Mouse (Mus musculus) forebrain, embryonic 10.5 days (tissue): ENCODE data around the gene Gabrp. TPM values are rescaled to one million over a fixed set of nuclear protein-coding genes. Genes with fewer than 3 reads are reported as not detected.

ENCODE experiments used
- DNase-seq: peaks from one replicate; pipeline ENCODE4 v3.0.0-alpha.2; 2017; ENCODE audit warnings: low spot score; ENCODE audit errors: extremely low spot score
- H3K27ac ChIP-seq: fragments of 300-500 bp; sonication (generic); 2 replicates; pipeline ENCODE4 v1.5.1; 2016; ENCODE audit warnings: mild to moderate bottlenecking
- H3K27me3 ChIP-seq: fragments of 300-500 bp; sonication (generic); 2 replicates; pipeline ENCODE4 v1.6.1; 2016; ENCODE audit warnings: mild to moderate bottlenecking; ENCODE audit not compliant: poor library complexity, severe bottlenecking
- H3K36me3 ChIP-seq: fragments of 300-500 bp; sonication (generic); replicated peaks from 2 replicates; pipeline ENCODE4 v1.6.1; 2016; ENCODE audit warnings: mild to moderate bottlenecking, moderate library complexity
- H3K4me1 ChIP-seq: fragments of 300-500 bp; sonication (generic); 2 replicates; pipeline ENCODE4 v1.6.1; 2016
- H3K4me3 ChIP-seq: fragments of 300-500 bp; sonication (generic); 2 replicates; pipeline ENCODE4 v1.5.1; 2016; ENCODE audit warnings: mild to moderate bottlenecking, moderate library complexity
- H3K9me3 ChIP-seq: fragments of 300-500 bp; sonication (generic); 2 replicates; pipeline ENCODE4 v1.6.1; 2016; ENCODE audit warnings: mild to moderate bottlenecking, moderate library complexity
- WGBS: fragments of 180-500 bp; shearing (Covaris S2); methylation state at CpG from one replicate; pipeline ENCODE4 v1.1.7; 2016; 5-methylcytosine and 5-hydroxymethylcytosine counted together
- polyA plus RNA-seq: library from polyadenylated mRNA; unstranded; fragments of >200 nt; fragmentation: Nextera tagmentation; extraction: Ambion mirVana; gene quantifications from 2 replicates; pipeline ENCODE4 v1.2.1, GENCODE M21; 2016

The Gabrp gene
- 1.5 and 1.6 TPM in 2 replicates for polyA plus RNA-seq

DNA sequence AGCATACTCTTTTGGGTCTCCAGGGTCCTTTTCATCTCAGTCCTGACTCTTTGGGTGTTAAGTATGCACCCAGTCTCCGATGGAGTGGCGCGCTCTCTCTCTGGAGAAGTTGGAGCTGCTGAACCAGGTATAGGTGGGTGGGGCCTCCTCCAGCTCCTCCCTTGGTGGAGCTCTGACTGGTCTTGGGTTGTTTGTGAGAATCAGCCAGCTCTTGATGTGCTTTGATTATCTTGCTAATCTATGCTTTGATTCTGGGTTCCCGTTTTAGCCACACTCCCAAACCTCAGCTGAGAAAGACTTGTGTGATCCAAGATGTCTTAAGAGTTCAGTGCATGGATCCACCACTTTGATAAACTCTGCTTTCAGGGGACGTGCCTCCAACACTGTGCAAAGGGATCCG lies at the start of gene Gabrp:
Gene Gabrp (minus strand): TSS at position 101 of the 400 bp plus-strand sequence.
- no peaks in the 10 kb centered on the region for H3K36me3 ChIP-seq
- H3K4me1 ChIP-seq: 0 out of 2 replicates have a peak, but pooled peaks cover 2% of the 10 kb centered on the region
- H3K9me3 ChIP-seq: no peaks in the 10 kb centered on the region
- no peaks in the 10 kb centered on the region for H3K27me3 ChIP-seq
- no peak within 1 kb of the TSS for H3K27ac ChIP-seq
- H3K4me3 ChIP-seq: no peak within 1 kb of the TSS
- DNase-seq: no peak
- WGBS: 56% methylated on average over 6 of the region's 6 CpGs

GRCm38 (mm10) chr11:33627136-33627742 lies 48.5 kb upstream of the Gabrp start:
- no peaks in the 10 kb centered on the region for H3K27me3 ChIP-seq
- 91% methylated on average over 4 of the region's 4 CpGs for WGBS
- DNase-seq: no peak

GRCm38 (mm10) chr11:33614218-33614617 lies 35.5 kb upstream of the Gabrp start:
- H3K36me3 ChIP-seq: no peaks in the 10 kb centered on the region
- peak; percentile 78 for DNase-seq
- no peak overlapping the region for H3K27ac ChIP-seq
- H3K4me1 ChIP-seq: no peaks in the 10 kb centered on the region
- H3K9me3 ChIP-seq: no peaks in the 10 kb centered on the region
- WGBS: 9% methylated on average over 15 of the region's 15 CpGs
- peaks cover 4% of the 10 kb centered on the region; the same call in 1 of the 2 replicates for H3K27me3 ChIP-seq
- no peak overlapping the region for H3K4me3 ChIP-seq

More at GRCm38 (mm10) chr11:33627136-33627742, 48.5 kb upstream of the Gabrp start:
- no peaks in the 10 kb centered on the region for H3K4me1 ChIP-seq
- no peaks in the 10 kb centered on the region for H3K9me3 ChIP-seq
- no peak overlapping the region for H3K27ac ChIP-seq
- no peak overlapping the region for H3K4me3 ChIP-seq
- no peaks in the 10 kb centered on the region for H3K36me3 ChIP-seq

DNA sequence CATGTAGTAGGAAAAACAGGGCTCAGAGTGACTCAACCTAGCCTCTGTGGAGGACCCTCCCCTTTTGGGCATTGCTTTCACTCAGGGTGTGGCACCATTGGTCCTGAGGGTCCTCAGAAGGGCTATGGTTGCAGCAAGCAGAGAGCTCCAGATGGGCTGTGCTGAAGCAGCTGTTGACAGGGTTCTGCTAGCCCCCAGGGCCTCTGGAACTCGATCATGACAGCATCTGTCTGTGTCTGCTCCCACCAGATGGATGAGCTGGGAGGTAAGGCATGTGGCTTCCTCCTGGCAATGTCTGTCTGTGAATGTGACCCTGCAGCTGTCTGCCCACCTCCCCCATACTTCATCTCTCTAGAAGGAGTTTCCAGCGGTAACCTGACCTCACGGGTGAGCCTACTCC lies 29.0 kb upstream of the Gabrp start:
- no peak for DNase-seq
- H3K36me3 ChIP-seq: no peaks in the 10 kb centered on the region
- WGBS: 52% methylated on average over 3 of the region's 3 CpGs
- H3K4me3 ChIP-seq: no peak overlapping the region
- no peaks in the 10 kb centered on the region for H3K9me3 ChIP-seq
- peaks cover 10% of the 10 kb centered on the region; the same call in 1 of the 2 replicates for H3K4me1 ChIP-seq
- no peak overlapping the region for H3K27ac ChIP-seq
- no peaks in the 10 kb centered on the region for H3K27me3 ChIP-seq

- no peaks in the 10 kb centered on the region for H3K9me3 ChIP-seq
- 78% methylated on average over 2 of the region's 2 CpGs for WGBS
- no peak for DNase-seq
- no peak overlapping the region for H3K4me3 ChIP-seq
- H3K4me1 ChIP-seq: peaks cover 10% of the 10 kb centered on the region; the same call in 1 of the 2 replicates
- no peaks in the 10 kb centered on the region for H3K27me3 ChIP-seq
- H3K27ac ChIP-seq: no peak overlapping the region
- H3K36me3 ChIP-seq: no peaks in the 10 kb centered on the region
These were observed 24.4 kb upstream of the Gabrp start for GRCm38 (mm10) chr11:33603174-33603573.

- no peaks in the 10 kb centered on the region for H3K36me3 ChIP-seq
- H3K9me3 ChIP-seq: no peaks in the 10 kb centered on the region
- no peak for DNase-seq
- H3K27ac ChIP-seq: no peak within 1 kb of the TSS
- no peaks in the 10 kb centered on the region for H3K27me3 ChIP-seq
- 85% methylated on average over 4 of the region's 4 CpGs for WGBS
- no peak within 1 kb of the TSS for H3K4me3 ChIP-seq
- H3K4me1 ChIP-seq: 0 out of 2 replicates have a peak, but pooled peaks cover 3% of the 10 kb centered on the region
These were observed 20.2 kb upstream of the Gabrp start, which contains the start of gene D130052B06Rik for GRCm38 (mm10) chr11:33598986-33599385. Gene D130052B06Rik (plus strand): TSS chr11:33599302.

DNA sequence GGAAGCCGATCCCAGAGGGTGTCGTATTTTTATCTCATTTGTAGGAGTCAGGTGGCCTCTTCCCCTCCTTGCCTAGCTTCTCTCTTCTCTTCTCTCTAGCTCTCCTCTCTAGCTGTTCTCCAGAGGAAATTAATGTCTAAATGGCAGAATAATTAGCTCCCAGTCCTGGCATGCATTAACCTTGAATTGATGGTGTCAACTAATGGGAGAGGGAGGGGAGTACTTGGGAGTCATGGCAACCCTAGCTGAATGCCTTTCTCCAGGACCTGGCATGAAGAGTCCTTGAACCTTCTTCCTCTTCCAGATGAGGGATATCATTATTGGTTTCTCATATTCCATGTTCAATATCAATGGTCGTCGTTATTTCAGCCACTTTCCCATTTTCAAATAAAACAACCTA lies 17.9 kb upstream of the Gabrp start:
- Histone ChIP-seq H3K36me3 (no peaks in the 10 kb centered on the region), H3K9me3 (no peaks in the 10 kb centered on the region), H3K27me3 (no peaks in the 10 kb centered on the region), H3K4me1 (0 out of 2 replicates have a peak, but pooled peaks cover 3% of the 10 kb centered on the region), H3K27ac (no peak overlapping the region), H3K4me3 (no peak overlapping the region)
- DNase-seq: no peak
- 82% methylated on average over 4 of the region's 4 CpGs for WGBS

DNA sequence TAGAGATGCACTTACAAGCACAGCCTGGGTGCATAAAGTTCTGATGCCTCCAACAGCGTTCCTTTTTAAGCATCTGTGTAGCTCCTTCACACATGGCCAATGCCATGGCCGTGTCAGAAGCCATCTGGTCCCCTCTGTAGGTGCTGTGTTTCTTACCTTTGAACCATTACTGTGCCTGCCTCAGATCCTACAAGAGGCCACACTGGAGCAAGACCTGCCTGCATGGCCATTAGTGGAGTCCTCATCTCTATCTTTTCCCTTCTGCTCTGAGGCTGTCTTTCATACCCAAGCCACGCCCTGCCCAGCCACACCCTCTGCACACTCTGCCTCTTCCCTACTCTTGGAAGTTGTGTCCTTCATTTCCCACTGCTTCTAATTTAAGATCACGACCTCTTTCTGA lies 14.1 kb upstream of the Gabrp start:
- WGBS: 93% methylated on average over 4 of the region's 4 CpGs
- H3K27ac ChIP-seq: no peak overlapping the region

GRCm38 (mm10) chr11:33590771-33591170 lies 12.0 kb upstream of the Gabrp start:
- no peaks in the 10 kb centered on the region for H3K4me1 ChIP-seq
- WGBS: 84% methylated on average over 3 of the region's 3 CpGs
- no peaks in the 10 kb centered on the region for H3K27me3 ChIP-seq
- H3K9me3 ChIP-seq: no peaks in the 10 kb centered on the region
- H3K36me3 ChIP-seq: no peaks in the 10 kb centered on the region
- no peak overlapping the region for H3K27ac ChIP-seq
- no peak for DNase-seq
- no peak overlapping the region for H3K4me3 ChIP-seq

More for the DNA sequence above, 14.1 kb upstream of the Gabrp start:
- H3K27me3 ChIP-seq: no peaks in the 10 kb centered on the region
- no peaks in the 10 kb centered on the region for H3K36me3 ChIP-seq
- no peaks in the 10 kb centered on the region for H3K9me3 ChIP-seq
- DNase-seq: no peak
- H3K4me3 ChIP-seq: no peak overlapping the region
- 0 out of 2 replicates have a peak, but pooled peaks cover 3% of the 10 kb centered on the region for H3K4me1 ChIP-seq

GRCm38 (mm10) chr11:33586614-33587013 lies 7.9 kb upstream of the Gabrp start:
- Histone ChIP-seq H3K27ac (no peak overlapping the region), H3K4me3 (no peak overlapping the region), H3K27me3 (no peaks in the 10 kb centered on the region), H3K4me1 (0 out of 2 replicates have a peak, but pooled peaks cover 2% of the 10 kb centered on the region), H3K36me3 (no peaks in the 10 kb centered on the region), H3K9me3 (no peaks in the 10 kb centered on the region)
- no peak for DNase-seq
- 89% methylated on average over 6 of the region's 6 CpGs for WGBS

DNA sequence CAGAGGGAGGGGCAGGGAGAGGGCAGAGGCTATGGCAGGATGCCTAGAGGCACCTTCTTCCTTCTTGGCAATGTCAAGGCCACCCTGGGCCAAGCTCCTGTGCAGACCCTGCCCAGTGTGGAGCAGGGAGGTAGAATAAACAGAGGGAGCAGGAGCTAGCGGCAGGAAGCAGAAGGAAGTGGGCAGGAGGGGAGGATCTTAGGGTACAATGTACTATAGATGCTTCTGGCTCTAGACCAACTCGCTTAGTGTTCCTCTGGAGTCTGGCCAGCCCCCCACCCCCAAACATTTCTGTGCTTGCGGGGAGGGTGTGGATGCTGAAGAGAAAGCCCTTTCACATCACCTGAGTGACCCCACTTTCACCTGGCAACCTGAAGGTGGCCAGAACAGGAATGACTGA lies 862 bp upstream of the Gabrp start:
- no peak overlapping the region for H3K27ac ChIP-seq
- H3K4me1 ChIP-seq: 0 out of 2 replicates have a peak, but pooled peaks cover 2% of the 10 kb centered on the region
- no peaks in the 10 kb centered on the region for H3K9me3 ChIP-seq
- H3K36me3 ChIP-seq: no peaks in the 10 kb centered on the region
- H3K4me3 ChIP-seq: no peak overlapping the region
- H3K27me3 ChIP-seq: no peaks in the 10 kb centered on the region
- WGBS: 80% methylated on average over 3 of the region's 3 CpGs
- DNase-seq: no peak

DNA sequence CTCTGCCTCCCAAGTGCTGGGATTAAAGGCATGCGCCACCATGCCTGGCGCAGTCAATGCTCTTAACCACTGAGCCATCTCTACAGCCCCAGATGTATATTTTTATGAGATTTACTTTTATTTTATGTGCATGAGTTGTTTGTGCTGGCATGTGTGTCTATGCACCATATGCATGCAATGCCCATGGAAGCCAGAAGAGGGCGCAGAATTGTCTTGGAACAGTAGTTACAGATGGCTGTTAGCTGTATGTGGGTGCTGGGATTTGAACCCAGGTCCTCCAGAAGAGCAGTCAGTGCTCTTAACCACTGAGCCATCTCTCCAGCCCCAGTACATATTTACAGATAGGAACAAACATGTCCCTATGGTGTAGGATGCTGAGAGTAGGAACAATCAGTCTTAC lies 3.8 kb downstream of the Gabrp start:
- H3K36me3 ChIP-seq: no peaks in the 10 kb centered on the region
- H3K4me1 ChIP-seq: no peaks in the 10 kb centered on the region
- DNase-seq: no peak
- H3K27me3 ChIP-seq: no peaks in the 10 kb centered on the region
- H3K9me3 ChIP-seq: no peaks in the 10 kb centered on the region
- no peak overlapping the region for H3K4me3 ChIP-seq
- no peak overlapping the region for H3K27ac ChIP-seq
- 81% methylated on average over 3 of the region's 3 CpGs for WGBS

- Histone ChIP-seq H3K36me3 (no peaks in the 10 kb centered on the region), H3K4me3 (no peak overlapping the region), H3K27me3 (no peaks in the 10 kb centered on the region), H3K27ac (no peak overlapping the region), H3K4me1 (no peaks in the 10 kb centered on the region), H3K9me3 (no peaks in the 10 kb centered on the region)
- DNase-seq: no peak
These were observed 8.3 kb downstream of the Gabrp start for GRCm38 (mm10) chr11:33570413-33570812.
